Mouse (Mus musculus) activated CD4-positive, CD25-positive, alpha-beta regulatory T cell, adult 4 months (primary cell): ENCODE results near the gene Grap. TPM values are rescaled to one million over a fixed set of nuclear protein-coding genes. Genes with fewer than 3 reads are reported as not detected.
"Not testable (repeated sequence)": the region's sequence is repeated elsewhere in the genome, so short reads cannot be mapped to it uniquely, and the experiment has no call there.

Experiments used
- ATAC-seq: one replicate; pipeline ENCODE4 v1.8.0; 2017
- polyA plus RNA-seq, 2 experiments: library from polyadenylated mRNA; unstranded; fragments of 100-300 nt; shearing (Covaris generic); gene quantifications; one replicate each; pipeline ENCODE4 v1.2.1; 2017

Gene Grap
- polyA plus RNA-seq, result 100 to 1,000 TPM; 171 to 177 TPM

GRCm38 (mm10) chr11:61652686-61653447 lies at the start of gene Grap:
Gene Grap (plus strand): TSS chr11:61653265.
- ATAC-seq, result peak; percentile 92

DNA sequence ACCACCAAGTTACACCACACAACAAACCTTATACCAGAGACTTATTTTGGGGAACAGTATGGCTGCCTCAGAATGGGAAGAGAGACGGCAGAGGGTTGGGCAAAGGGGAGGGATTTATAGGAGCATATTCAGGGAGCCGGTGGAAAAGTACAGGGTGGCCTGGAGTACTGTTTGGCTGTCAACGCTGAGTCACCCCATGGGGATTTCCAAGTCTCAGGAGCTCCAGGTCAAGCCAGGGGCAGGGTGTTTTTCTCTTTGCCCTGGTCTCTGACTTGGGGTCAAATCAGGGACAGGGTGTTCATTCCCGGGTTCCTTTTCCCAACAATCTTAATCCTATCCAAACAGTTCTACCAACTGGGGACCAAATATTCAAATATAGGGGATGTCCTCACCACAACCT lies 45.0 kb upstream of the Grap start:
- no peak for ATAC-seq

DNA sequence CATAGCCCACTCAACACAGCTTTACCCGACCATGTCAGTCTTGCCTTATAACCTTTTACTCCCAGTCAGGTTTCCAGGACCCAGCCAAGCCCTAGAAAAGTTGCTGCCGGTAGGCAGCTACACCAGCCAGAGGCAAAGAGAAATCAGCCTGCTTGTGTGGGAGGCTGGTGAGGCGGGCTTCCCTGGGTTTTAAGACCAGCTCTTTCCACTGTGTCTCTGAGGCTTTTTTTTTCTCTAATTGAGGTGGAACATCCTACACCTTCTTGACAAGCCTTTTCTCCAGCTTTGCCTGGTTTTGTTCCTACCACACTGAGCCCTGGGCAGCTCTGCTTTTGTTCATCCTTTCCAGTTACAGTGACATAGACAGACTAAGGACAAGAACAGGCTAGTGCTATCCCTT lies 41.9 kb upstream of the Grap start:
- ATAC-seq, result no peak

- no peak for ATAC-seq
Measured at GRCm38 (mm10) chr11:61612116-61612635, 40.9 kb upstream of the Grap start.

DNA sequence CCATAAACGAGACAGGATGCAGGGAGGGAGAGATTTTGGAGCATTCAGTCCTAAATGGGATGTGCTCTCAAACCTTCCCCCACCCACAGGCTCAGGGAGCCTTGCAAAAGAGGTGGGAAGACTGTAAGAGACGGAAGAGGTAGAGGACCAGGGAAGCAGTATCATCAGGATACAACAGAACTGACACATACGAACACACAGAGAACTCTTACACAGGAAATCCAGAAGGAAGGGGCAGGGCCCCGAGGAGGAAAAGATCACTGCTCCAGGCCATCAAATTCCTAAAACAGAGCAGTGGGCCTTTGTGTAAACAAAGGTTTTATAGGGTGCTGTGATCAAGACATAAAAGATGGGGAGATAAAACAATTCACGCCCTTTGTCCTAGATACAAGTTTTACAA lies 38.7 kb upstream of the Grap start:
- no peak for ATAC-seq

DNA sequence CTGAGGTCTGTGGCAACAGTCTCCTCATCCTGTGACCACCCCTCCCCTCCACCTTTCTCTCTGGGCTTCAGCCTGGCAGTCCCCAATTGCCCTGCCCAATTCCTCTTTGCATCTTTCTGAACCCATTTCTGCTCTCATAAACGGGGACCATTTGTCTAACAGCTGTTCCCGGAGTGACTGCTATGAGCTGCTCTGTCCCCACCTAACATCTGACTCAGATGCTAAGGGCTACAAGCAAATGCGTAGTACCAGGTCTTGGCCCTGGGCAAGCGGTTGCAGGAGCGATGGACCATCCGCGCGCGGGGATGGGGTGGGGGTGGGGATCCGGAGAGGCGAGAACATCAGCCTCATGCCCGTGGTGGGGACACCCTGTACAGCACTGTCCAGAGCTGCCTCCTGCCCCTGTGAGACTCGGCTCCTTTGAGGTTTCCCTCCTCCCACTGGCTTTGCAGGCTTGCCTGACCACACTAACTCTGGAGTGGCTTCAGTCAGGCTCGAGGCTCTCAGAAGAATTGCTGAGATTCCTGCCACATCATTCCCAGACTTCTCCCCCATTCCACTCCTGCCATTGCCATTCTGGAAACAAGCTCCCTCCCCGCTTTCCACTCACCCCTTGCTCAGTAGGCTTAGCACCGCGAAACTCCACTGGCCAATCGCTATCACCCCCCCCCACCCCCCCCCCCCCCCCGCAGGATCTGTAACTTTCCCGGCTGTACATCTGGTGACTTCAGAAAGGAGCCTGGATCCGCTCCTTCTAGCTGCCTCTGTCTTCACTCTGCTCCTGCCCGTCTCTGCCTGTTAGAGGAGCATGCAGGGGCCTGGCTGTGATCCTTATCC lies 37.2 kb upstream of the Grap start:
- ATAC-seq, result no peak

DNA sequence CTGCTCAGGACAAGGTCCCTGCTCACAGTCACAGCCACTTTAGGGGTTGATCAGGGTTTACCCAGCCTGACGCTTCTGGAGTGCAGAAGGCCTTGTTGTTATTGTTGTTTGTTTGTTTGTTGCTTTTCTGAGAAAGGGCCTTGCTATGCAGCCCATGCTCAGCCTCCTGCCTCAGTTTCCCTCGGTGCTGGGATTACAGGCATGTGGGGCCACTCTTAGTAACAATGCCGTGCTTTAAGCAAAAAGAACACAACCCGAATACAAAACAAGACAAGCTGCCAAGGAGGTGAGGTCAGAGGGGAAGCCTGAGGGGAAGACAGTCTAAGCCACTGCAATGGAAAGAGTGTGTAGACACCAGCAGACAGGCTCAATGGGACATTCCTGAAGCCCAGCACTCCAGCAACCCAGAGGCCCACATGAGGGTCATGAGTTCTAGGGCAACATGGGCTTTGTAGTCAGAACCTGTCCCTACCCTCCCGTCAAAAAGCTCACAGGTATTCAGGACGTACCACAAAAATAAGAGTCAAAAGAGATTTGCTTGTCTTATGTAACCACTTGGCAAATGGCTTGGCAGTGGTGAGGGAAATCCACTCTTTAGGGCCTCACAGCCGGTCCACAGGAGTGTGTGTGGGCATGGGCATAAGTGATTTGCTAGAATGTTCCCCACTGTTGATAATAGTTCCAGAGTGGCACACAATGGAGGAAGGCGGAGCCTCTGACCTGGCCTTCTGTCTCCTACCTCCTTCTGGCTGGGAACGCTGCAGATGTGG lies 36.4 kb upstream of the Grap start:
- ATAC-seq, result no peak

GRCm38 (mm10) chr11:61617293-61617975 lies 35.6 kb upstream of the Grap start:
- ATAC-seq, result no peak

DNA sequence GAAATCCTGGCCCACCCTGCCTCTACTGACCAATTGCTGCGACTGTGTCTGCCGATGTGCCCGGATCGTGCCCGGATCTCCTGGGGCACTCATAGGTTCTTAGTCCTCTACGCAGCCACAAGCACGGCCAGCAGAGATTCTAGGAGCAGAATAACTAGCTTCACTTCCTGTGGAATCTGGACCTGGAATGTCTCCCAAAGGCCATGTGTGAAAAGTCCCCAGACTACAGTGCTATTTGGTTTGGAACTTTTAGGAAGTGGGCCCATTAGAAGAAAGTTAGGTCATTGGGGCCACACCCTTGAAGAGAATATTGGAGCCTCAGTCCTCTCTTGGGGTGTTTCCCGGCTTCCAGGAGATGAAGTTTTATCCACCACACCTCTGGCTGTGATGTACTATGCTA lies 34.9 kb upstream of the Grap start:
- ATAC-seq, result no peak

DNA sequence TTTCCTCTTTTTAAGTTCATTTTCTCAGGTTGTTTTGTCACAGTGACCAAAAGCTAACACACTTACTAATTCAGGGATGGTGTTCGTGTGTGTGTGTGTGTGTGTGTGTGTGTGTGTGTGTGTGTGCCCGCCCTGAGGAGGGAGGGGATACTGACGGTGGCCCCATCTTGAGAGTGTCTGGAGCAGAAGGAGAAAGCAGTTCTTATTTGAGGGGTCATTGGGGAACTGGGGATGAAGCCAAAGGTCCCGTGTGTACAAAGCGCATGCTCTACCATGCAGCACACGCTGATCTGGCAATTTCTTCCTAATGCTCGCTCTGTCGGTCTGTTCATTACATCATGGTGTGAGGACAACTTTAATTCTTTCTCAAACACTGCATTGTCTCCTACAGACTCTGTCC lies 34.5 kb upstream of the Grap start:
- ATAC-seq, result no peak

GRCm38 (mm10) chr11:61619356-61619755 lies 33.7 kb upstream of the Grap start:
- ATAC-seq, result no peak

- no peak for ATAC-seq
Measured at GRCm38 (mm10) chr11:61619791-61620241, 33.2 kb upstream of the Grap start.

- ATAC-seq, result no peak
Measured at GRCm38 (mm10) chr11:61620254-61620670, 32.8 kb upstream of the Grap start.

- no peak for ATAC-seq
Measured at GRCm38 (mm10) chr11:61620762-61621161, 32.3 kb upstream of the Grap start.

GRCm38 (mm10) chr11:61625136-61625535 lies 27.9 kb upstream of the Grap start:
- ATAC-seq, result no peak

DNA sequence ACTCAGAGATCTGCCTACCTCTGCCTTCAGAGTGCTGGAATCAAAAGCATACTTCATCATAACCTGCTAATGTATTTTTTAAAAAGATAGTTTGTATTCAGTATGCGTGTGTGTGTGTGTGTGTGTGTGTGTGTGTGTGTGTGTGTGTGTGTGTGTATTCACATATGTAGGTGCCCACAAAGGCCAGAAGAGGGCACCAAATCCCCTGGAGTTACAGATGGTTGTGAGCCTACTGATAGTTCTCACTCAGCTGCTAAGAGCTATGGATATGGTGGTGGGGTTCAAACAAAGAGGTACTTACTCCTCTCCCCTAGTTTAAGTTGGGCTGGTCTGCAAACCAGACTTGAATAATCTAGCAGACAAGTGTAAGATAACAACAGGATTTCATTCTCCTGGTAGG lies 26.6 kb upstream of the Grap start:
- ATAC-seq, result no peak

GRCm38 (mm10) chr11:61629621-61630020 lies 23.4 kb upstream of the Grap start:
- no peak for ATAC-seq

- not testable (repeated sequence) for ATAC-seq
Measured at GRCm38 (mm10) chr11:61636309-61636708, 16.8 kb upstream of the Grap start.

GRCm38 (mm10) chr11:61637413-61637812 lies 15.7 kb upstream of the Grap start:
- no peak for ATAC-seq

DNA sequence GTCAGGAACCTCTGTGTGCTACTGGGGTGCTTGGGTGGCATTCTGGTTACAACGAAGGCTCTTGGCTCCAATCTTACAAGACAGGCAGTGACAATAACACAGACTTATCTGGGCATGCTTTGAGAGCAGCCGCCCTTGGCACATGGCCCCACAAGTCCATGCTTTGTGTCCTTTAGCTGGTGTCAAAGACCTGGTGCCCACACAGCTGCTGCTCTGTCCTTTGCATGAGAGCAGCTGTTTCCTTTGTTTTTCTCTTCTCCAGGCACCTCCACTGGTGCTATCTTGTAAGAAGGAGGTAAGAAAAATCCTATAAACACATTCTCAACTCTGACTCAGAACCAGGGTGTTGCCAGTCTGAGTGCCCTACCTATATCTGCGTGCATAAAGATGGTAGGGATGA lies 15.2 kb upstream of the Grap start:
- no peak for ATAC-seq

DNA sequence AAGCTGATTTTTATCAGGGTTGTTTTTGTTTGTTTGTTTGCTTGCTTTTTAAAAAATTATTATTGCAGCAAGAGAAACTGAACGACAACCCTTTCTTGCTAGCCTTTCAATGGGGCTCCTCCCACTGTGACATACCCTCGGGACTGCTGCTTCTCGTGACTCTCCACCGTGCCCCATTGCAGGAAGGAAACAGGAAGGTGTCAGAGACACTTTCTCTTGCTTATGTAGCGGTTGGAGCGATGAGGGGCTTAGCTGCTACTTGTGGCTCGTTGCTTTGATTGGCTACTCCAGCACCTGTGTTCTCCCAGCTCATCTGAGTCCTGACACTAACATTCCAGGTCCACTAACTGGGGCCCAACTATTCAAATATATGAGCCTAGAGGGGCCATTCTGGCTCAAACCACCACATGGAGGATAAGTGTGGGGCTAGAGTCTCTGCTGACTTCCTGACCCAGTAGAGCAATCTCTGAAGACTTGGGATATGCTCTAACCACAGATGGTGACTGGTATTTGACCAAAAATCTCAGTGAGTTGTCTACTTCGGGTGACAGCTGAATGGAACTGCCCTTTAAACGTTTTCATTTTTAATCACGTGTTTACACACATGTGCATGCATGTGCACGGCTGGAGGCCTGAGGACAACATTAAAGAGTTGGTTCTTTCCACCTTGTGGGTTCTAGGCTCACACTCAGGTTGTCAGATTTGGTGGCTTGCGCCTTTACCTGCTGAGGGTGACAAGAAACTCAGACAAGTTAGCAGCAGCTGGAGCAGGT lies 14.1 kb upstream of the Grap start:
- ATAC-seq, result peak; percentile 67
